Comparison of ENCODE assay signal across 12 mouse cellular contexts in genomic region chr9:66186426-66186825, GRCm38 (mm10). TPM values are rescaled to one million over a fixed set of nuclear protein-coding genes. Genes with fewer than 3 reads are reported as not detected.
DNase-seq lines count a peak whose midpoint lies in the region; ATAC-seq and TF ChIP-seq lines count a peak whose summit lies in the region.
"Had no signal": no experiment of that assay in that cellular context is flagged by ENCODE, and none has a peak within 500 bp of the region (broad histone marks: within the 10 kb centered on the region; RNA-seq: fewer than 3 reads in every experiment).

No protein-coding gene starts in this region.

- H3K79me2 ChIP-seq in liver, adult 2 months (ENCODE audit: control insufficient read depth, insufficient read depth, low read length), result peaks cover 30% of the 10 kb centered on the region; the same call in 1 of the 2 replicates

- no peaks in the 10 kb centered on the region for H3K36me3 ChIP-seq in midbrain, embryonic 10.5 days
- no peaks in the 10 kb centered on the region for H3K36me3 ChIP-seq in midbrain, embryonic 15.5 days (replicated peaks)
- H3K36me3 ChIP-seq in liver, adult 2 months (ENCODE audit: control insufficient read depth, insufficient read depth, low read length), result no peaks in the 10 kb centered on the region
- H3K36me3 ChIP-seq: embryonic facial prominence, embryonic 12.5 days had no signal

- H3K4me2 ChIP-seq in midbrain, embryonic 15.5 days, result no peak overlapping the region
- H3K4me2 ChIP-seq: embryonic facial prominence, embryonic 12.5 days; lung, embryonic 14.5 days had no signal

- H3K4me3 ChIP-seq in midbrain, embryonic 10.5 days, result no peak overlapping the region
- H3K4me3 ChIP-seq in midbrain, embryonic 15.5 days, result no peak overlapping the region
- H3K4me3 ChIP-seq in liver, adult 2 months (ENCODE audit: insufficient read depth, low read depth, low read length), result no peak overlapping the region
- H3K4me3 ChIP-seq: embryonic facial prominence, embryonic 12.5 days had no signal

- peak overlapping the region; percentile 76 for H3K27ac ChIP-seq in midbrain, embryonic 10.5 days (replicated peaks)
- no peak overlapping the region for H3K27ac ChIP-seq in midbrain, embryonic 15.5 days
- peak overlapping the region; percentile 33 for H3K27ac ChIP-seq in liver, adult 2 months (replicated peaks; ENCODE audit: insufficient read depth, low read depth, low read length)
- H3K27ac ChIP-seq: embryonic facial prominence, embryonic 12.5 days had no signal

- WGBS in midbrain, embryonic 10.5 days, result 15% methylated on average over 6 of the region's 6 CpGs
- 8% methylated on average over 6 of the region's 6 CpGs for WGBS in midbrain, embryonic 15.5 days
- 32% methylated on average over 6 of the region's 6 CpGs for WGBS in liver, adult 2 months

- peak; percentile 54 for DNase-seq in midbrain, embryonic 10.5 days (ENCODE audit: low spot score)
- peak; percentile 36 for DNase-seq in brain, embryonic 14.5 days (ENCODE audit: low read depth)
- peak; percentile 85 for DNase-seq in liver, adult 2 months (ENCODE audit: extremely low read depth, low read depth, low spot score)
- peak; percentile 60 for DNase-seq in retina, embryonic 14.5 days (ENCODE audit: low spot score)
- no peak for DNase-seq in gastrocnemius, adult 18-20 months (ENCODE audit: low spot score)
- DNase-seq: adrenal gland, postnatal 36 days; cerebellum, adult 11-12 months; kidney, adult 9 months; lung, embryonic 14.5 days had no signal

- no peak for ATAC-seq in midbrain, embryonic 15.5 days (replicated peaks)
- no peak for ATAC-seq in megakaryocyte progenitor cell, adult 5-6 weeks (replicated peaks; ENCODE audit: poor library complexity)

- no peak for TF ChIP-seq POLR2A in brain, embryonic 14.5 days (IDR thresholded peaks at IDR 0.05; ENCODE audit: borderline replicate concordance, extremely low read depth, insufficient read depth, insufficient read length, poor library complexity, severe bottlenecking)
- no peak for TF ChIP-seq POLR2A in liver, adult 2 months (IDR thresholded peaks at IDR 0.05; ENCODE audit: extremely low read depth, insufficient read depth, low read length)

- no peak for TF ChIP-seq CTCF in brain, embryonic 14.5 days (IDR thresholded peaks at IDR 0.05; ENCODE audit: borderline replicate concordance, extremely low read depth, insufficient read depth, insufficient read length)
- TF ChIP-seq CTCF in liver, adult 2 months (IDR thresholded peaks at IDR 0.05; ENCODE audit: low read depth, low read length), result no peak

- H3K9ac ChIP-seq in midbrain, embryonic 15.5 days, result no peak overlapping the region
- no peak overlapping the region for H3K9ac ChIP-seq in liver, adult 2 months (ENCODE audit: low read depth, low read length)
- H3K9ac ChIP-seq: embryonic facial prominence, embryonic 12.5 days; lung, embryonic 14.5 days had no signal

- H3K27me3 ChIP-seq in midbrain, embryonic 10.5 days (ENCODE audit: low read depth, poor library complexity, severe bottlenecking), result peaks cover 7% of the 10 kb centered on the region; the same call in 1 of the 2 replicates
- no peaks in the 10 kb centered on the region for H3K27me3 ChIP-seq in midbrain, embryonic 15.5 days (replicated peaks)
- H3K27me3 ChIP-seq in liver, adult 2 months (ENCODE audit: control insufficient read depth, insufficient read depth, low read length), result no peaks in the 10 kb centered on the region
- H3K27me3 ChIP-seq: embryonic facial prominence, embryonic 12.5 days had no signal

- peaks cover 41% of the 10 kb centered on the region for H3K4me1 ChIP-seq in midbrain, embryonic 10.5 days
- no peaks in the 10 kb centered on the region for H3K4me1 ChIP-seq in midbrain, embryonic 15.5 days
- H3K4me1 ChIP-seq in liver, adult 2 months (ENCODE audit: control insufficient read depth, insufficient read depth, low read length), result peaks cover 35% of the 10 kb centered on the region

- H3K9me3 ChIP-seq in midbrain, embryonic 10.5 days (replicated peaks), result no peaks in the 10 kb centered on the region
- H3K9me3 ChIP-seq in midbrain, embryonic 15.5 days, result no peaks in the 10 kb centered on the region
- H3K9me3 ChIP-seq: embryonic facial prominence, embryonic 12.5 days had no signal

RNA-seq across cellular contexts. Expression of gene Dapk2, which starts 28.4 kb away (rescaled TPM):
- 6.3 TPM in 2 replicates for polyA plus RNA-seq in midbrain, embryonic 10.5 days (2016; fragmentation: Nextera tagmentation; extraction: Ambion mirVana)
- polyA plus RNA-seq in midbrain, embryonic 15.5 days (2015; fragmentation: Nextera tagmentation; extraction: Ambion mirVana), result 0.82 and 1.4 TPM in 2 replicates
- polyA plus RNA-seq in brain, embryonic 14.5 days (2012; rRNA removed), result 1.0 and 1.1 TPM in 2 replicates
- 9.6 and 11.0 TPM in 2 replicates for total RNA-seq in liver, adult 2 months (2014; rRNA removed)
- polyA plus RNA-seq in liver, adult 2 months (2012; rRNA removed), result 4.3 and 6.2 TPM in 2 replicates
- 10 to 100 TPM; 36.8 to 37.2 TPM for total RNA-seq in gastrocnemius, adult 18-20 months (2021)
- 0.84 and 0.90 TPM in 2 replicates for total RNA-seq in megakaryocyte progenitor cell, adult 5-6 weeks (2015)
- total RNA-seq in megakaryocyte progenitor cell, adult 5-6 weeks (2017), result 0.83 and 2.5 TPM in 2 replicates
